8 mouse cellular contexts compared by ENCODE assay signal in the genomic region with DNA sequence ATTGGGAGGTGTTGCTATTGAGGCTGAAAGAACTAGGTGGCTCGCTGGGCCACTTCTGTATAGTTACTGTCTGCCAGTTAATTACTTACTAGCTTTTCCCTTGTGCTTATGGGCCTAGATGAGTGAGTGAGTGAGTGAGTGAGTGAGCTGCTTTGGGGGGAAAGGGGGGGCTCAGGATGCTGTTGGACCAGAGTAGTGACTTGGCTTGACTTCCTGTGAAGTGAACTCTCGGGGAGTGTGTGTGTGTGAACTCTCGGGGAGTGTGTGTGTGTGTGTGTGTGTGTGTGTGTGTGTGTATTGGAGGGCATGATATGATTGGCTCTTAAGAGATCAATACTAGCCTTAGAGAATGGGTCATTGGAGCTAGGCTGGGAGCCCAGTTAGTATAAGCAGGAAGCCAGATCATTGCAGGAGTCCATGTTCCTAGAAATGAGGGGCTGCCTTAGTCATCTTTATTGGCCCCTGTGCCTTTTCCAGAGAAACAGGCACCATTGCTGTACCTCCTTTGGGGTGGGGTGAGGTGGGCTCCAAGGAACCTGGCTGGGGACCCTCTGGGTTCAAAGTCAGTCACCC. TPM values are rescaled to one million over a fixed set of nuclear protein-coding genes. Genes with fewer than 3 reads are reported as not detected.
DNase-seq lines count a peak whose midpoint lies in the region; ATAC-seq lines count a peak whose summit lies in the region.

No protein-coding gene starts in this region.

- no peak for ATAC-seq in hindbrain, embryonic 14.5 days (ENCODE audit: low FRiP score)
- ATAC-seq in activated CD4-positive, CD25-positive, alpha-beta regulatory T cell, adult 4 months = no peak

- H3K4me2 ChIP-seq in hindbrain, embryonic 14.5 days (replicated peaks) = peak overlapping the region; percentile 97

- peak overlapping the region; percentile 86 for H3K4me3 ChIP-seq in brown adipose tissue, adult 24 weeks (ENCODE audit: insufficient read depth, low read depth, low read length)
- H3K4me3 ChIP-seq in hindbrain, embryonic 14.5 days (replicated peaks; ENCODE audit: low read length) = peak overlapping the region; percentile 84

- H3K36me3 ChIP-seq in hindbrain, embryonic 14.5 days (replicated peaks; ENCODE audit: control insufficient read depth, insufficient read depth) = peaks cover 66% of the 10 kb centered on the region

- peaks cover 26% of the 10 kb centered on the region for H3K4me1 ChIP-seq in brown adipose tissue, adult 24 weeks (ENCODE audit: control insufficient read depth, insufficient read depth, insufficient read length, low read length)
- H3K4me1 ChIP-seq in hindbrain, embryonic 14.5 days (replicated peaks; ENCODE audit: control insufficient read depth, insufficient read depth, low read length) = peaks cover 74% of the 10 kb centered on the region

- DNase-seq in gastrocnemius, postnatal 10 days = peak; percentile 9
- DNase-seq in gastrocnemius, postnatal 25 days = no peak
- no peak for DNase-seq in hindbrain, embryonic 14.5 days (ENCODE audit: low spot score)
- peak; percentile 63 for DNase-seq in lung, postnatal 10 days
- no peak for DNase-seq in urinary bladder, postnatal 10 days (ENCODE audit: low spot score)
- no peak for DNase-seq in retina, postnatal 1 day

- 31% methylated on average over 3 of the region's 3 CpGs for WGBS in hindbrain, embryonic 14.5 days

- peak overlapping the region; percentile 96 for H3K9ac ChIP-seq in hindbrain, embryonic 14.5 days

- H3K27me3 ChIP-seq in hindbrain, embryonic 14.5 days (ENCODE audit: control insufficient read depth, insufficient read depth, low read length) = no peaks in the 10 kb centered on the region

- peak overlapping the region; percentile 87 for H3K27ac ChIP-seq in brown adipose tissue, adult 24 weeks (replicated peaks; ENCODE audit: low read depth, low read length)
- 0 out of 2 replicates have a peak overlapping the region, but pooled peaks have one; percentile 38 for H3K27ac ChIP-seq in hindbrain, embryonic 14.5 days

- no peaks in the 10 kb centered on the region for H3K9me3 ChIP-seq in hindbrain, embryonic 14.5 days (ENCODE audit: control insufficient read depth, low read length)

RNA-seq across cellular contexts. Expression of a gene that starts 5.0 kb away (rescaled TPM):
- 10 to 100 TPM; 32.9 to 43.7 TPM for total RNA-seq in gastrocnemius, postnatal 10 days (2021)
- 10 to 100 TPM; 13.6 to 20.3 TPM for total RNA-seq in gastrocnemius, postnatal 25 days (2021)
- polyA plus RNA-seq in brown adipose tissue, adult 24 weeks (2012; ENCODE audit: insufficient read depth, insufficient read length, missing spikeins) = 33.0 and 42.2 TPM in 2 replicates
- polyA plus RNA-seq in hindbrain, embryonic 14.5 days (2014; fragmentation: Nextera tagmentation; extraction: Ambion mirVana) = 54.1 and 56.8 TPM in 2 replicates
- polyA plus RNA-seq in activated CD4-positive, CD25-positive, alpha-beta regulatory T cell, adult 4 months (2017; shearing (Covaris generic)) = not detected

Comparison
In these comparisons a context has a peak if more than half of its experiments do, and no peak if none do; other contexts are left out.
1. DNase-seq: peak in gastrocnemius, postnatal 10 days (single experiment) and lung, postnatal 10 days (single experiment); none in gastrocnemius, postnatal 25 days (single experiment), hindbrain, embryonic 14.5 days (single experiment), urinary bladder, postnatal 10 days (single experiment) and retina, postnatal 1 day (single experiment).
2. RNA of a gene that starts 5.0 kb away (polyA plus RNA-seq): 54.1 to 56.8 TPM in hindbrain, embryonic 14.5 days and 33.0 to 42.2 TPM in brown adipose tissue, adult 24 weeks; not detected in activated CD4-positive, CD25-positive, alpha-beta regulatory T cell, adult 4 months; every median in the first group is over 10 times any median in the second.